Mouse (Mus musculus): ENCODE measurements at regions not wholly inside any gene's neighbourhood (a gene's known extent, or its start where the extent isn't known, plus 50 kb on each side); places are given as distances from the start of the nearest gene placed in this dataset.

DNA sequence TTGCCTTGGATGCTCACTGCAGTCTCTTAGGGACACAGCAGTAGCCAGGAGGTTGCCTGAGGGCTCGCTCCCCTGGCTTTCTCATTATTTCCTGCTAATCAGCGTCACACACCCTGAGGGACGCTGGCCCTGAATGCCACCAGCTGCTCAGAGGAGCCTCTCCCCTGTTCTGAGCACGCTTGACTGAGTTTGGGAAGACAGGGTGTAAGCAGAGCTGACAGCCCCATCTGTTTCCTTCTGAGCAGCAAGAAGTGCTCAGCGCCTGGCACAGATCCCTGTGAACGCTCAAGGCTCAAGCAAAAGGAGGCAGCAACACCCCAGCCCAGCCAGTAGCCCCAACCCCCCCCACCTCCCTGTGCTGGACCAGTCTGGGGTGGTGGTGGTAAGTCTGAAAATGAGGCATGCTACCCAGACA lies 59.2 kb upstream of the Ppp1r26 start:
- no peak overlapping the region for H3K4me3 ChIP-seq (replicated peaks in 1 of 3; ENCODE audit: low read depth in 2 of 3, low read length in 2 of 3, poor library complexity in 1 of 3)
- in situ Hi-C loops (cut with MboI; ENCODE audit: low pct_ligation_motif_present, low pct_unique_long_range_greater_than_20kb, low sequenced_read_pairs): no loop called here
- peaks cover 0 to 3% of the 10 kb centered on the region in 2 experiments; a peak in 1 of 4 replicates for H3K4me1 ChIP-seq (ENCODE audit: control insufficient read depth in 1 of 2, insufficient read depth in 2 of 2)
- dilution Hi-C loops (cut with MboI; ENCODE audit: extremely low pct_ligation_motif_present, extremely low pct_unique_long_range_greater_than_20kb, low sequenced_read_pairs): no loop called here
- H3K36me3 ChIP-seq (replicated peaks in 1 of 2; ENCODE audit: control insufficient read depth in 1 of 2, insufficient read depth in 1 of 2, low read length in 1 of 2): no peaks in the 10 kb centered on the region
- DNase-seq (ENCODE audit: extremely low read depth): no peak
- H3K4me2 ChIP-seq (ENCODE audit: insufficient read depth, low read depth, poor library complexity, severe bottlenecking): no peak overlapping the region
- no peak overlapping the region for H3K27ac ChIP-seq (ENCODE audit: insufficient read depth, low read depth)
- peaks cover 70% of the 10 kb centered on the region for H3K27me3 ChIP-seq (replicated peaks)
- TF ChIP-seq ELF1 (IDR thresholded peaks at IDR 0.05; ENCODE audit: low read depth, low read length): no peak
- TF ChIP-seq SMC3 (IDR thresholded peaks at IDR 0.05; ENCODE audit: low read depth, low read length): no peak
- no peak for TF ChIP-seq NRF1 (IDR thresholded peaks at IDR 0.05; ENCODE audit: low read depth, low read length)
- TF ChIP-seq JUN (IDR thresholded peaks at IDR 0.05; ENCODE audit: insufficient read depth, low read depth, low read length): no peak
- TF ChIP-seq TCF12 (IDR thresholded peaks at IDR 0.05; ENCODE audit: low read depth, low read length): no peak
- no peak for TF ChIP-seq MAZ (IDR thresholded peaks at IDR 0.05; ENCODE audit: low read depth, low read length)
- TF ChIP-seq BHLHE40 (IDR thresholded peaks at IDR 0.05; ENCODE audit: low read depth, low read length): no peak
- no peak for TF ChIP-seq ZC3H11A (IDR thresholded peaks at IDR 0.05; ENCODE audit: low read depth, low read length)
- no peak for TF ChIP-seq GABPA (IDR thresholded peaks at IDR 0.05; ENCODE audit: insufficient replicate concordance, low read depth, low read length)
- TF ChIP-seq RCOR1 (conservative IDR thresholded peaks at IDR 0.05; ENCODE audit: low read depth, low read length): no peak
- H3K79me2 ChIP-seq (replicated peaks; ENCODE audit: control insufficient read depth, extremely low read depth, insufficient read depth, poor library complexity, severe bottlenecking): no peaks in the 10 kb centered on the region
- H3K9ac ChIP-seq (ENCODE audit: insufficient read depth, low read depth): no peak overlapping the region
- no peaks in the 10 kb centered on the region for H3K9me3 ChIP-seq (replicated peaks; ENCODE audit: low read length)

DNA sequence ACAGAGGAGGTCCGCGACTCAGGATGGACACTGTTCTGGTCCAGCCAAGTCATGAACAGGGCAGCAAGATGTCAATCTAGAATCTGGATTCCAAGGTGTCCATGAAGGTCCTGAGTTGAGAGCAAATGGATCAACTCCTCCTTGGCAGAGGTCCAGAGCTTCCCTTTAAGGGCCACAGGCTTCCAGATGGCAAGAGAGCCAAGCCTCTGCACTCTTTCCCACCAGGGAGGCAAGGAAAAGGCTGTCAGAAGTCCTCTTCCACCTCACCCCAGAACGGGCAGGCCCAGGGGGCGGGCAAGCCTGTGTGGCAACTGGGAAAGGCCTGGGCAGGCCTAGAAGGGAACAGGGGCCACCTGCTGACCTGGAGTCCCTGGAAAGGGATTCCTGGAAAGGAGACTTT lies 58.7 kb upstream of the Ppp1r26 start:
- in situ Hi-C loops (cut with MboI; ENCODE audit: low pct_ligation_motif_present, low pct_unique_long_range_greater_than_20kb, low sequenced_read_pairs) (no loop called here), dilution Hi-C loops (cut with MboI; ENCODE audit: extremely low pct_ligation_motif_present, extremely low pct_unique_long_range_greater_than_20kb, low sequenced_read_pairs) (no loop called here)
- Histone ChIP-seq H3K36me3 (replicated peaks in 1 of 2; ENCODE audit: control insufficient read depth in 1 of 2, insufficient read depth in 1 of 2, low read length in 1 of 2) (no peaks in the 10 kb centered on the region), H3K27ac (ENCODE audit: insufficient read depth, low read depth) (no peak overlapping the region), H3K79me2 (replicated peaks; ENCODE audit: control insufficient read depth, extremely low read depth, insufficient read depth, poor library complexity, severe bottlenecking) (no peaks in the 10 kb centered on the region), H3K9ac (ENCODE audit: insufficient read depth, low read depth) (no peak overlapping the region), H3K4me1 (ENCODE audit: control insufficient read depth in 1 of 2, insufficient read depth in 2 of 2) (peaks cover 0 to 3% of the 10 kb centered on the region in 2 experiments; a peak in 1 of 4 replicates), H3K27me3 (replicated peaks) (peaks cover 66% of the 10 kb centered on the region), H3K9me3 (replicated peaks; ENCODE audit: low read length) (no peaks in the 10 kb centered on the region), H3K4me2 (ENCODE audit: insufficient read depth, low read depth, poor library complexity, severe bottlenecking) (no peak overlapping the region), H3K4me3 (replicated peaks in 1 of 3; ENCODE audit: low read depth in 2 of 3, low read length in 2 of 3, poor library complexity in 1 of 3) (no peak overlapping the region)
- no peak for TF ChIP-seq NELFE (IDR thresholded peaks at IDR 0.05; ENCODE audit: low read depth, low read length)
- TF ChIP-seq EP300 (IDR thresholded peaks at IDR 0.05; ENCODE audit: low read length): no peak
- DNase-seq (ENCODE audit: extremely low read depth): no peak

GRCm38 (mm10) chr2:28389703-28390102 lies 56.9 kb upstream of the Ppp1r26 start:
- no peak for DNase-seq (ENCODE audit: extremely low read depth)
- H3K9ac ChIP-seq (ENCODE audit: insufficient read depth, low read depth): no peak overlapping the region
- no peak overlapping the region for H3K4me2 ChIP-seq (ENCODE audit: insufficient read depth, low read depth, poor library complexity, severe bottlenecking)
- no peaks in the 10 kb centered on the region for H3K36me3 ChIP-seq (replicated peaks in 1 of 2; ENCODE audit: control insufficient read depth in 1 of 2, insufficient read depth in 1 of 2, low read length in 1 of 2)
- H3K27me3 ChIP-seq (replicated peaks): peaks cover 55% of the 10 kb centered on the region
- dilution Hi-C loops (cut with MboI; ENCODE audit: extremely low pct_ligation_motif_present, extremely low pct_unique_long_range_greater_than_20kb, low sequenced_read_pairs): no loop called here
- TF ChIP-seq USF2 (conservative IDR thresholded peaks at IDR 0.05; ENCODE audit: low read depth, low read length) (no peak), EP300 (IDR thresholded peaks at IDR 0.05; ENCODE audit: low read length) (no peak), CHD1 (IDR thresholded peaks at IDR 0.05; ENCODE audit: low read depth, low read length) (no peak), NRF1 (IDR thresholded peaks at IDR 0.05; ENCODE audit: low read depth, low read length) (no peak), GABPA (IDR thresholded peaks at IDR 0.05; ENCODE audit: insufficient replicate concordance, low read depth, low read length) (no peak)
- H3K79me2 ChIP-seq (replicated peaks; ENCODE audit: control insufficient read depth, extremely low read depth, insufficient read depth, poor library complexity, severe bottlenecking): no peaks in the 10 kb centered on the region
- in situ Hi-C loops (cut with MboI; ENCODE audit: low pct_ligation_motif_present, low pct_unique_long_range_greater_than_20kb, low sequenced_read_pairs): no loop called here
- peaks cover 0 to 3% of the 10 kb centered on the region in 2 experiments; a peak in 1 of 4 replicates for H3K4me1 ChIP-seq (ENCODE audit: control insufficient read depth in 1 of 2, insufficient read depth in 2 of 2)
- no peak overlapping the region for H3K4me3 ChIP-seq (replicated peaks in 1 of 3; ENCODE audit: low read depth in 2 of 3, low read length in 2 of 3, poor library complexity in 1 of 3)
- H3K27ac ChIP-seq (ENCODE audit: insufficient read depth, low read depth): no peak overlapping the region
- H3K9me3 ChIP-seq (replicated peaks; ENCODE audit: low read length): no peaks in the 10 kb centered on the region
